Mouse (Mus musculus) kidney, postnatal 0 days (tissue): Measurements from ENCODE around the gene Ten1. TPM values are rescaled to one million over a fixed set of nuclear protein-coding genes. Genes with fewer than 3 reads are reported as not detected.

ENCODE experiments used
- ATAC-seq: fragments of 200-750 bp; cut with Nextera tagmentation; replicated peaks from 2 replicates; pipeline ENCODE4 v1.8.0; 2017; ENCODE audit warnings: low read depth, moderate number of reproducible peaks, moderate TSS enrichment, moderate library complexity; ENCODE audit not compliant: low FRiP score
- DNase-seq: peaks from one replicate; pipeline ENCODE4 v3.0.0-alpha.2; 2016; ENCODE audit warnings: low spot score
- H3K27ac ChIP-seq: fragments of 300-500 bp; sonication (generic); 2 replicates; pipeline ENCODE4 v1.5.1; 2014; ENCODE audit warnings: mild to moderate bottlenecking
- H3K27me3 ChIP-seq: fragments of 300-500 bp; sonication (generic); 2 replicates; pipeline ENCODE4 v1.6.1; 2014; ENCODE audit warnings: low read length, mixed read lengths; ENCODE audit not compliant: insufficient read depth
- H3K36me3 ChIP-seq: fragments of 300-500 bp; sonication (generic); 2 replicates; pipeline ENCODE4 v1.6.1; 2014; ENCODE audit warnings: low read length, mixed read lengths; ENCODE audit not compliant: insufficient read depth
- H3K4me1 ChIP-seq: fragments of 300-500 bp; sonication (generic); replicated peaks from 2 replicates; pipeline ENCODE4 v1.6.1; 2014; ENCODE audit warnings: antibody characterized with exemption, low read length, mixed read lengths; ENCODE audit not compliant: insufficient read depth
- H3K4me2 ChIP-seq: fragments of 300-500 bp; sonication (generic); 2 replicates; pipeline ENCODE4 v1.6.1; 2014; ENCODE audit warnings: mild to moderate bottlenecking, low read length, moderate library complexity, mixed read lengths
- H3K4me3 ChIP-seq: fragments of 300-500 bp; sonication (generic); replicated peaks from 2 replicates; pipeline ENCODE4 v1.5.1; 2014; ENCODE audit warnings: low read depth, low read length
- H3K9ac ChIP-seq: fragments of 300-500 bp; sonication (generic); 2 replicates; pipeline ENCODE4 v1.6.1; 2014; ENCODE audit warnings: low read depth, low read length
- H3K9me3 ChIP-seq: fragments of 300-500 bp; sonication (generic); replicated peaks from 2 replicates; pipeline ENCODE4 v1.6.1; 2016; ENCODE audit warnings: low read length, inconsistent platforms, mixed read lengths
- CTCF ChIP-seq: IDR thresholded peaks from 2 replicates; pipeline ENCODE4 v1.5.1; 2016; ENCODE audit warnings: antibody characterized with exemption, low read depth, mild to moderate bottlenecking, moderate library complexity
- WGBS: fragments of 180-500 bp; shearing (Covaris S2); extraction: QIAGEN DNeasy Blood & Tissue Kit; methylation state at CpG from one replicate; pipeline ENCODE4 v1.1.7; 2014; 5-methylcytosine and 5-hydroxymethylcytosine counted together
- polyA plus RNA-seq: library from polyadenylated mRNA; unstranded; fragments of >200 nt; fragmentation: Nextera tagmentation; extraction: Ambion mirVana; gene quantifications from 2 replicates; pipeline ENCODE4 v1.2.1, GENCODE M21; 2015

Ten1 gene
- polyA plus RNA-seq, 1 experiment from 2014 or later = 44.0 TPM

- Histone ChIP-seq H3K27me3 (no peaks in the 10 kb centered on the region), H3K4me2 (peak overlapping the region; percentile 87), H3K36me3 (peaks cover 17% of the 10 kb centered on the region; the same call in 1 of the 2 replicates), H3K4me3 (peak overlapping the region; percentile 66), H3K9ac (peak overlapping the region; percentile 87), H3K27ac (peak overlapping the region; percentile 93), H3K4me1 (peaks cover 20% of the 10 kb centered on the region), H3K9me3 (no peaks in the 10 kb centered on the region)
- DNase-seq = peak; percentile 83
- TF ChIP-seq CTCF = no peak
- ATAC-seq = no peak
- WGBS = 4% methylated on average over 6 of the region's 6 CpGs
These were observed 31.4 kb upstream of the Ten1 start for GRCm38 (mm10) chr11:116167232-116167631.

DNA sequence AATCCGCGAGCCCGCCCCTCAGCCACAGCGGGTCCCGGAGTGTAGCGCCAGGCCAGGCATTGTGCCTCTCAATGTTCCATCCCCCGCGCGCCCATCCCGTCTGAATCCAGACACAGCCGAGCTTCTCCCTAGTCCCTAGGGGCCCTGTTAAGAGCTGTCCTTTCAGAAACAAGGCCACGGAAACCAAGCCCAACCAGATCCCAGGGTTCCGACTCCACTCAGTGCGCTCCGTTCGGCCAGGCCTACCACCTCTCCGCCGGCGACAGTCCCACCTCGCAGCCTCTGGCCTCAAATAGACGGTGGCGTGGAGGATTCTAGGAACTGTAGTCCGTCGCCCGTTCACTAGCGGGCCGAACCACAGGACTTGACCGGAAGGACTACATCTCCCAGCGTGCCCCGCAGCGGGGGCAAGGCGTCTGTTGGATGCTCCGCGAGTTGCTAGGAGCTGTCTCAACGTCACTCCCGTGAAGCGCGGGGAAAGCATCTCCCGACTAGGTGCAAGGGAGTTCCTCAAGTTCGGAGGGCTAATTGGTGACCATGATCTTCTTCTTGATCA lies 30.7 kb upstream of the Ten1 start, which contains the start of gene Fbf1:
Gene Fbf1, minus strand, starts transcription at position 283 of the 556 bp plus-strand sequence.
- 0 out of 2 replicates have a peak, but pooled peaks have one; percentile 5 for TF ChIP-seq CTCF
- Histone ChIP-seq H3K4me1 (peaks cover 20% of the 10 kb centered on the region), H3K4me2 (peak within 1 kb of the TSS; percentile 87), H3K9ac (peak within 1 kb of the TSS; percentile 87), H3K27me3 (no peaks in the 10 kb centered on the region), H3K36me3 (peaks cover 21% of the 10 kb centered on the region; the same call in 1 of the 2 replicates), H3K27ac (peak within 1 kb of the TSS; percentile 93), H3K4me3 (peak within 1 kb of the TSS; percentile 66), H3K9me3 (no peaks in the 10 kb centered on the region)
- ATAC-seq = peak; percentile 88
- peak; percentile 99 for DNase-seq
- WGBS = under 1% methylated on average over 40 of the region's 40 CpGs

GRCm38 (mm10) chr11:116169214-116169613 lies 29.4 kb upstream of the Ten1 start:
- DNase-seq (no peak), ATAC-seq (no peak)
- TF ChIP-seq CTCF = no peak
- WGBS = 82% methylated on average over 3 of the region's 3 CpGs
- Histone ChIP-seq H3K27me3 (no peaks in the 10 kb centered on the region), H3K9ac (no peak overlapping the region), H3K4me1 (peaks cover 8% of the 10 kb centered on the region), H3K36me3 (peaks cover 25% of the 10 kb centered on the region; the same call in 1 of the 2 replicates), H3K4me2 (no peak overlapping the region), H3K27ac (no peak overlapping the region), H3K4me3 (no peak overlapping the region), H3K9me3 (no peaks in the 10 kb centered on the region)

- Histone ChIP-seq H3K4me2 (no peak overlapping the region), H3K36me3 (peaks cover 25% of the 10 kb centered on the region; the same call in 1 of the 2 replicates), H3K9ac (no peak overlapping the region), H3K4me3 (no peak overlapping the region), H3K27ac (peak overlapping the region; percentile 73), H3K9me3 (no peaks in the 10 kb centered on the region), H3K27me3 (no peaks in the 10 kb centered on the region), H3K4me1 (peaks cover 8% of the 10 kb centered on the region)
- WGBS = 77% methylated on average over 5 of the region's 5 CpGs
- no peak for TF ChIP-seq CTCF
- no peak for ATAC-seq
- DNase-seq = no peak
These were observed 28.5 kb upstream of the Ten1 start for GRCm38 (mm10) chr11:116170003-116170800.

- TF ChIP-seq CTCF = no peak
- 67% methylated on average over 2 of the region's 2 CpGs for WGBS
- ATAC-seq = no peak
- Histone ChIP-seq H3K4me1 (peaks cover 2% of the 10 kb centered on the region), H3K4me2 (no peak overlapping the region), H3K9me3 (no peaks in the 10 kb centered on the region), H3K4me3 (no peak overlapping the region), H3K27me3 (no peaks in the 10 kb centered on the region), H3K36me3 (peaks cover 27% of the 10 kb centered on the region; the same call in 1 of the 2 replicates), H3K27ac (peak overlapping the region; percentile 73; the same call in 1 of the 2 replicates), H3K9ac (no peak overlapping the region)
- no peak for DNase-seq
These were observed 26.7 kb upstream of the Ten1 start for GRCm38 (mm10) chr11:116171959-116172358.

GRCm38 (mm10) chr11:116174775-116175448 lies 23.7 kb upstream of the Ten1 start:
- DNase-seq = peak; percentile 28
- peak overlapping the region; percentile 88 for H3K27ac ChIP-seq

More at GRCm38 (mm10) chr11:116174775-116175448, 23.7 kb upstream of the Ten1 start:
- Histone ChIP-seq H3K36me3 (peaks cover 47% of the 10 kb centered on the region), H3K9ac (peak overlapping the region; percentile 35; the same call in 1 of the 2 replicates), H3K27me3 (no peaks in the 10 kb centered on the region), H3K9me3 (no peaks in the 10 kb centered on the region), H3K4me3 (no peak overlapping the region), H3K4me1 (no peaks in the 10 kb centered on the region), H3K4me2 (no peak overlapping the region)
- TF ChIP-seq CTCF = no peak
- peak; percentile 88 for ATAC-seq
- 53% methylated on average over 22 of the region's 22 CpGs for WGBS
